Mouse (Mus musculus) bone marrow macrophage, adult 2 months (primary cell): ENCODE results near the gene Mrpl21.

Experiments
- CTCF ChIP-seq: IDR thresholded peaks from 2 replicates; pipeline ENCODE4 v1.5.1; 2012; ENCODE audit warnings: low read depth, mild to moderate bottlenecking, low read length, moderate library complexity
- POLR2A ChIP-seq: IDR thresholded peaks from 2 replicates; pipeline ENCODE4 v1.6.1; 2012; ENCODE audit warnings: mild to moderate bottlenecking, low read depth, low read length, borderline replicate concordance

DNA sequence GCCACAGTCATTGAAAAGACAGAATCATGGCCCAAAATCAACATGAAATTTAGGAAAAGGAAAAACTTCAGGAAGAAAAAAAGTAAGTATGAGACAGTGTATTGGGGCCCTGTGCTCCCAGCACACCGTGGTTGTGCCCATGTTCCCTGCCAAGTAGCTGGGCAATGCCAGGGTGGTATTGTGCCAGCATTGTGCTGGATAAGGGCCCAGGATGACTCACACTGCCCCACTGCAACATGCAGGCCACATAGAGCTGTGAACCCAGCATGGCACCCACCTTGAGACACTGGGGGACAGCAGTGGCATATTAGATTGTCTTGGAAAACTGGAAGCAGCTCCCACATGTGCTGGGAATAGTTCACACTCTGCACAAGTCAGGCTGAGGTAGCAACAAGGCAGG is 6.3 kb downstream of the Mrpl21 start:
- TF ChIP-seq POLR2A (no peak), CTCF (no peak)
